Mouse (Mus musculus) hematopoietic stem cell, adult 5-6 weeks (primary cell): Measurements from ENCODE around the gene Slc26a9. TPM values are rescaled to one million over a fixed set of nuclear protein-coding genes. Genes with fewer than 3 reads are reported as not detected.

Experiments
- ATAC-seq, 2 experiments: fragments of 125-278 bp in 1 of 2; replicated peaks in 1 of 2; 2 replicates each; pipeline ENCODE4 v1.8.0; 2016 to 2017; ENCODE audit warnings: inconsistent platforms in 2 of 2, mild to moderate bottlenecking in 2 of 2, moderate number of reproducible peaks in 2 of 2, low read depth in 1 of 2, moderate TSS enrichment in 1 of 2; ENCODE audit not compliant: low FRiP score in 2 of 2, poor library complexity in 2 of 2, severe bottlenecking in 2 of 2, insufficient read depth in 1 of 2, low TSS enrichment in 1 of 2
- total RNA-seq: library from RNA; stranded (forward); fragments of 172-1452, 232-1000 nt; gene quantifications from 2 replicates; pipeline ENCODE4 v1.2.3, GENCODE M21; 2017

The Slc26a9 gene
- not detected in 2 replicates for total RNA-seq

- ATAC-seq: no peak
Measured at GRCm38 (mm10) chr1:131743868-131744464, at the start of gene Slc26a9. TSS of gene Slc26a9 (plus strand) at chr1:131744022.

DNA sequence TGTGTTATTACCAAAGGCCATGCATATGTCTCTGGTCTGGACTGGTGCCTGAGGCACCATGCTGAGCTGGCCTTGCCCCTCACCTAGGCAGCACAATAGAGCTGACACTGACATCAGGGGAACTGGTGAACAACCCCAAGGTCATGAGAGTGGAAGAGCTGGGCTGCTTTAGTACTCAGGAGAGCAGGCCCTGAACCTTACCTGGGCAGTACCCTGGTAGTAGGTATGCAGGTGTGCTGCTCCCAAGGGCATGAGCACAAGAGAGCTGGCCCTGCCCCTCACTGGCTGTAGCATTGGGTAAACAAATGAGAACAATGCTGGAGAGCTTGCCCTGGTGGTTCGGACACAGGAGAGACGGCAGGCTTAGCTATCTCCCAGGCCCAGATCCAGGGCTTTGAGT lies 48.5 kb upstream of the Slc26a9 start:
- no peak for ATAC-seq

DNA sequence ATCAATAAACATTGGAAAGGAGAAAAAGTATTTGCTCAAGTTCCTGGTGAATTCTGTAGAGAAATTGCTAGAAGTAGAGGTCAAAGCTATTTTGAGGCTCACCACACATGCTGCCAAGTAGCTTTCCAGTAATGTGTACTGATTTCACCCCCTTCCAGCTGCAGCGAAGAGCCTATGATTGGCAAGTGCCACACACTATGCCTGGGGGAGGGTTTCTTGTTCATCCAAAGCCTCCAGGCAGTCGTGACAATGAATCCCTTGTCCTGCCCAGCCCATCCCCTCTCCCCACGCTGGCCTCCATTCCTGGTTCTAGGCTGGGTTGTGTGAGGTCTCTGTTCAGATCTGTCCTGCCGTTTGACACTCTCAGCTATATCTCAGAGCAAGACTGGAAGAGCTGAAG lies 47.5 kb upstream of the Slc26a9 start:
- no peak for ATAC-seq

DNA sequence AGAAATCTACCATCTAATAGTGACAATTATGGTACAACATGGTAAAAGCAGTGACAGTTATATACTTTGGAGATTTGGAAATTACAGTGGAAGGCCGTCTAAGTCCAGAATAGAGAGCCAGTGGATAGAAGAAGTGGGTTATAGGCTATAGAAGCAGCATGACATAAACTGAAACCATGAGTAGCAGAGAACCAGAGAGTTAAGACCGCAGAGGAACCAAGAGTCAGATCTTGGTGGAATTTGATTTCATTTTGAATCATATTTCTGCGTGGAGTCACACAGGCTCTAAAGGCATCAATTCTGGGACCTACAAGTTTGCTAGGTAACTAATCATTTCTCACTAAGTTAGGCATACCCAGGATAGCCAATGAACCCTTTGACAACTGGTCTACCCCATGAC lies 45.1 kb upstream of the Slc26a9 start:
- no peak for ATAC-seq

- ATAC-seq: no peak
Measured at GRCm38 (mm10) chr1:131699642-131700041, 44.2 kb upstream of the Slc26a9 start.

GRCm38 (mm10) chr1:131700447-131700846 lies 43.4 kb upstream of the Slc26a9 start:
- ATAC-seq: peak; percentile 35 to 51; a peak in 3 of 4 replicates

DNA sequence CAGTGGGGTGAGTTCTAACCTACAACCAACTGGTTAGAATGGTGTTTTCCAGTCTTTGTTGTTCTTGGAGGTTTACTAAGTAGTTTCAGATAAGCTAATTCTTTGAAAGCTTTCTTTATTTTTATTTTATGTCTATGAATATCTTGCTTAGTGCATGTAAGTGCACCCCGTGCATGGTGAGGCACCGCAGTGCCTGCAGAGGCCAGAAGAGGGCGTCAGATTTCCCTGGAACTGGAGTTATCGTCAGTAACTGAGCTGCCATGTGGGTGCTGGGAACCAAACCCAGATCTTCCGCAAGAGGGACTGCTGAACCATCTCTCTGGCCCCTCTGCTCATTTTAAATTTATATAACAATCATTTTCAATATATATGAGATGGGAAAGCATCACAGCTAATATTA lies 42.4 kb upstream of the Slc26a9 start:
- ATAC-seq: no peak

GRCm38 (mm10) chr1:131702094-131702766 lies 41.6 kb upstream of the Slc26a9 start:
- peak; percentile 39 to 69; a peak in 3 of 4 replicates for ATAC-seq

- no peak for ATAC-seq
Measured at GRCm38 (mm10) chr1:131703482-131703881, 40.3 kb upstream of the Slc26a9 start.

- peak in 1 of 2 experiments; percentile 79; a peak in 3 of 4 replicates for ATAC-seq
Measured at GRCm38 (mm10) chr1:131708338-131708737, 35.5 kb upstream of the Slc26a9 start.

GRCm38 (mm10) chr1:131711518-131711917 lies 32.3 kb upstream of the Slc26a9 start:
- no peak for ATAC-seq

GRCm38 (mm10) chr1:131712386-131712785 lies 31.4 kb upstream of the Slc26a9 start:
- peak; percentile 48 to 51; a peak in 1 of 4 replicates for ATAC-seq

DNA sequence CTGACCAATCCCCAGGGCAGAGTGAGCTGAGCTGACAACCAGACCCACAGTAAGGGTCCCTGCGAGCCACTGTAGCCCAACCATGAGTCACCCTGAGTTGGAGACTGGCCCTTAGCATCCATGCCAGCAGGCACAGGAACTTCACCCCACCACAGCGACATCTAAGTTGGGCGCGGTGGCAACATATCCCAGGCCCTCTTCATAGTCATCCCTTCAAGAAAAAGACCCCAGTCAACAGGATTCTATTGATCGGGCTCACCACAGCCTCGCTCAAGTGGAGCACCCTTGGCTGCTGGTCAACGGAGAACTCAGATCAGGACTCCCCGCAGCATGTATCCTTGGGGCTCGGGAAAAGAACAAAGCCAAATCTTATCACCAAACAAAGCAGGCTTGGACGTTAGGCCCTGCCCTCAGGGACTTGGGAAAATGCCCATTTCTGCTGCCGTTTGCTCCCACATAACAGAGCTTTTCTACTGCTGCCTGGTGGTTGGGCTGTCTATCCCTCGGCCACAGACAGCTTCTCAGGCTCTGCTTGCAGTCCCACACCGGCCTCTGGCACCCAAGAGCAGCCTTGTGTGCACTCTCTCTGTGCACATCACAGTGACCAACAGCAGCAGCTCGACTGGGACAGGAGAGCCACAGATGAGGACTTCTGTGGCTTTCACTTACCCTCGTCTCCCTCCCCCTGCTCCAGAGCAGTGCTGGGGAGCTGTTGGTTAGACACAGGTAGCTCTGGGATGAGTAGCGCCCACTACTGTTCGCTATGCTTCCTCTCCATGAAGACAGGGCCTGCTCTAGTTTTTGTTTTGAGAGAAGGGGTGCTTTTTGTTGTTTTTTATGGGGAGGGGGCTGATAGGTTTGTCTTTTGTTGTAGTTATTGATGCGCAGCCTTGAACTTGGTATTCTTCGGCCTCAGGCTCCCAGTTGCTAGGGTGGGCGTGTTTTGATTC lies 29.2 kb upstream of the Slc26a9 start:
- no peak for ATAC-seq

GRCm38 (mm10) chr1:131718952-131719694 lies 24.7 kb upstream of the Slc26a9 start:
- ATAC-seq: no peak

DNA sequence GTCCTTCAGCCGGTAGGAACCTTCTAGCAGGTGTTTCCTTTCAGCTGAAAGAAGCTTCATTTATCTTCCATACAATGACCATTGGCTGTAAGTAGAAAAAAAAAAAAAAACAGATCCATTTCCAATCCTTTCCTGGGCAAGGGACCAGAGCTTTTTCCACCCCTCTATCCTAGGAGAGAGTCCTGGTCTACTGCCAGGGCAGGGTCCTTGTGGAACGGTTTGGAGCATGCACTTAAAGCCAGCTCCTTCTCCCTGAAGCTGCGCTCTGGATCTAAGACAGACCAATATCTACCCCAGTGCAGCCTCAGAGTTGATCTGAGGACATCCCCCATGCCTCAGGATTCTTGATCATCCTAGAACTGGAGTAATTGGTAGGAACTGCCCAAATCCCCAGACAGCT lies 21.8 kb upstream of the Slc26a9 start:
- ATAC-seq: no peak

GRCm38 (mm10) chr1:131723549-131723948 lies 20.3 kb upstream of the Slc26a9 start:
- ATAC-seq: no peak

DNA sequence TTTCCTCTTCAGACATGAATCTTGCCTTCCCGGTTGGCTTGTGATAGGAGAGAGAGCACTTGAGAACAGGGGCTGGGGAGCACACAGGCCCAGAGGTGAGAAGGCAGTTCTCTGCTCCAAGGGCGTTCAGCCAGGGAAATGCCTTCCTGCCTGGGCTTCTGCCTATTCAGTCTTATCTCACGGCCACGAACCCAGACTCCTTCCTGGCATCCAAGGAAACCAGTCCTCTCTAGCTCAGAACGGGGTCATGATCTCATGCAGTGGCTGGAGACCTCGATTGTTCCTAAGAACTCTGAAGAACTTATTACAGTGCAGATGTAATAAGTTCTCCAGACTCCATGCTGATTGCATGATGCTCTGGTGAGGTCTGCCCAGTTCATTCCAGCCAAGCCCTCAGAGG lies 17.2 kb upstream of the Slc26a9 start:
- no peak for ATAC-seq
